Mouse (Mus musculus) gastrocnemius, postnatal 10 days (tissue): ENCODE results near the gene Foxf1. TPM values are rescaled to one million over a fixed set of nuclear protein-coding genes. Genes with fewer than 3 reads are reported as not detected.

Experiments
- DNase-seq: peaks from one replicate; pipeline ENCODE4 v3.0.0; 2021; ENCODE audit warnings: mixed read lengths
- total RNA-seq, 2 experiments: library from RNA; stranded (reverse); gene quantifications; 2 replicates each; pipeline ENCODE4 v1.2.3; 2021

Foxf1 gene
- total RNA-seq, 2 experiments from 2014 or later: 0.16 to 0.27 TPM

- no peak for DNase-seq
Measured at GRCm38 (mm10) chr8:121082218-121083092, 1.7 kb upstream of the Foxf1 start.

DNA sequence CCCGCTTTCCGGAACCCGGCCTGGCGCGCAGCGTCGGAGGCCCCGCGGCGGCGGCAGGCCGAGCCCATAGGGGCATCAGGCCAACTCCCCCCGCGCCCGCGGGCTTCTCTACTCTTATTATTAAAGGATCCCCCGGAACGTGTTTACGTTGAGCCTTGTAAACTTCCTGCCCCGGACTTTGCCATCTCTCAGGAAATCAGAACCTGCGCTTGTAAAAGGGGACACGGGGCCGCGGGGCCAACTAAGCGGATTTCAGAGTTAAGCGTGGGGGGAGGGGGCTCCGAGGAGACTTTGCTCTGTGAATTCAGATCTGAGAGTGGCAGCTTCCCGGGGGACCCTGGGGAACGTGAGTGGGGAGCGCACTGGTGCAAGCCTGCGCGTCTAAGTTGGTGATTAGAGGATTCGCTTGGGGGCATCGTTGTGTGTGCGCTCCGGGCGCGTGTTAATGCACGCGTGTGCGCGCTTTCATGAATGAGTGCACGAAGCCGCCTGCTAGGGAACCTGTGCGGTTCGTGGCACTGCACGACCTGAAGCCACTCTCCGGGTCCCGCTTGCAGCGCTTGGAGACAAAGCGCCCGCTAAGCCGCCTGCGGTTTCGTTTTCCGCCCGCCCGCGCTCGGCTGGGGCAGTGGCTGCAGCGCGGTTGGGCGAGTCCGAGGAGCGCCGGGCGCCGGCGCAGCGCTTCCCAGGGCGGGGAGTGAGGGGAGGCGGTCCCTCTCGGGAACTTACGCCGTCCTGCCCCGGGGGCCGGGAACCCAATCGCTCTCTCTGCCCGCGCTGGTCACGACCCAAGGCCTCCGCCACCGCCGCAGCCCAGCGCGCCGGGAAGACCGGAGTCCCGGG, 872 bp upstream of the Foxf1 start:
- peak; percentile 75 for DNase-seq

GRCm38 (mm10) chr8:121083936-121084209, 313 bp upstream of the Foxf1 start:
- no peak for DNase-seq

GRCm38 (mm10) chr8:121085011-121085410, 825 bp downstream of the Foxf1 start:
- no peak for DNase-seq

DNA sequence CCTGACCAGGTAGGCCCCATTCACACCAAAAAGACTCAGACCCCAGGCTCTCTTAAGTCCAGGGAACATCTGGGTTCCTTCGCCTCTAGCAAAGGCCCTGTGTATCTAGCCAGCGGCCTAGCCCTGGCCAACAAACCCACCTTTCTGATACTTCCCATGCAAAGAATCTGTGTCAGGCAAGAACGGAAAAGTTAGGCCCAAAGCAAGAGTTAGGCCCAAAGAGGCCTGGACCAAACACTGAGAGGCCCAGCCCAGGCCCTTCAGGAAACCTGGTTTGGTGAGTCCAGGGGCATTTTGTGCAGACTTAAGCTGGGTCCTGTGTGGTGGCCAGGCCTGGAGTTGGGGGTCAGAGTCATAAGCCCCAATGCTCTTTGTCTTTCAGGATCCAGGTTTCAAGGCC, 1.4 kb downstream of the Foxf1 start:
- DNase-seq: no peak

DNA sequence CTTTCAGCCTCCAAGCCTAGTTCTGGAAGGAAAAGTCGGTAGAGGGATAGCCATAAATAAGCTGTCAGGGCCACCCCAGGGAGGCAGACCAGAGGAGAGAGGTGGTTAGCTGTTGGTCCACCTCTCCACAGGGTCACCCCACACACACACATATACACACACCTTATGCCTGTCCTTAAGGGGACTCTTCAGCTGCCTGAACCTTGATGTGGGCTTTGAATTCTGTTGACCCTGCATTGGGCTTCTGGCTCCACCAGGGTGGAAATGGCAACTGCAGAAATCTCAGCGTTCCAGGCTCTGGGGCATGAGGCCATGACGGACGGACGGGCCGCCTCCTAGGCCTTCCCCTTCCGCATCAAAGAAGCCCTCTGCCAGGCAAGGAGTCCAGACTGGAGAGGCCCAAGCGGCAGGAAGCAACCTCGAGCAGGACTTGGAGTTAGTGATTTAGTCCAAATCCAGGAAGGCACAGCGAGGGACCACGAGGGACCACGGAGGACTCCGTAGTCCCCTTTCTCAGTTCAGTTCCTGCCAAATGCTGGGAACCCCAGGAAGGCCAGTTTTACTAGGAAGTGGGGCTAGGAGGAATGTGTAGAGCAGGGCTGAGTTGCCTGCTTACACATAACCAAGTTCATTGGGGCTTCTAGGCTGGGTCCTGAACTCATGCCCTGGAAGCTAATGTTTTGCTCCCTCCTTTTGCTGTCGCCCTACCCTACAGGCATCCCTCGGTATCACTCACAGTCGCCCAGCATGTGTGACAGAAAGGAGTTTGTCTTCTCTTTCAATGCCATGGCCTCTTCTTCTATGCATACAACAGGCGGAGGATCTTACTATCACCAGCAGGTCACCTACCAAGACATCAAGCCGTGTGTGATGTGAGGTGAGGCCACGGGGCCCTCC, 2.1 kb downstream of the Foxf1 start:
- no peak for DNase-seq

DNA sequence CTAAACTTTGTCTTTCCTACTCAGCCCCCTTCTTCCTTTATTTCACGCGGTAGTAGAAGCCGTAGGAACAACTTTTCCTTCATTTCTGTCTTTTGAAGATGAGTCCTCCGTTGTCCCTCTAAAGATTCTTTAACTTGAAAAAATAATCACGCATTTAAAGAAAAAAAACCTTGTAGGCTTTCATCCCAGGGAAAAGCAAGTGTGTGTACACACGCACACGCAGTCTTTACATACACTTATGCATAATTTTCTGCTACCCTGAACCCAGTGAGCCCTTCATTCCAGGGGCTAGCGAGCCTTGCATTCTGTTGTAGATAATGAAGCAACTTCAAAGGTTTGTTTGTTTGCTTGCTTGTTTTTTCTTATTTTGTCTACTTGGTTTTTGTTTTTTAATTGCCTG, 4.1 kb downstream of the Foxf1 start:
- DNase-seq: no peak

DNA sequence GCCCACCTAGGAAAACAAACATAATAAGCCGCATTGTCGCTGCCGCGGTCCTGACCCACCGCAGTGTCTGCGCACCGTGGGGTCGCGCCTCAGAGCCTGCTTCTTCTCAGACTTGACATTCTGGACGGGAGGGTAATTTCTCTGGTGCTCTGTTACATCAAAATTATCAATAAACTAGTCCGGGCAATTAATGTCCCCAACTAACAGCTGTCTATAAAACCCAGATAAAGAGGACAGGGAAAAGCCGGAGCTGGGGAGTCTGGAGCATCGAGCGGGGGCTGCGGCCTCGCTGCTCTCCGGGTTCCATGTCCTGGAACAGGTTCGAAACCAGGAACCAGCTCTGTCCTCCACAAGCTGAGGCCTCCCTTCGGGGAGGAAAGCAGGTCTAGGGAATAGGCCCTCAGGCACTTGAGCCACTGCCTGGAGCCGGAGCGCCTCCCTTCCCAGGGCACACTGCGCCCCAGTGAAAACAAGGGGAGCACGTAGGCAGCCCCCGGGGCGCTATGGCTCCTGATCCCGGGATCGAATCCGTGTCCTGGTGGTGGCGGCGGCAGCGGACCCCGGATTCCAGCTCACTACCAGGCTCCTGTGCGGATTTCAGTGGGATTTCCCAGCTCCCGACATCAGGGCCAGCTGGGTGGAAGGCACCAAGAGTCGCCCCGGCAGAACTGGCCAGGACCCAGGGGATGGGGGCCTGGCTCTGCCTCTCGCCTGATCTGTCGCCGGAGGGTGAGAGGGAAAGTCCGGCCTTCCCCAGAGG, 4.9 kb downstream of the Foxf1 start:
- no peak for DNase-seq

- DNase-seq: no peak
Measured at GRCm38 (mm10) chr8:121089631-121090380, 5.6 kb downstream of the Foxf1 start.

DNA sequence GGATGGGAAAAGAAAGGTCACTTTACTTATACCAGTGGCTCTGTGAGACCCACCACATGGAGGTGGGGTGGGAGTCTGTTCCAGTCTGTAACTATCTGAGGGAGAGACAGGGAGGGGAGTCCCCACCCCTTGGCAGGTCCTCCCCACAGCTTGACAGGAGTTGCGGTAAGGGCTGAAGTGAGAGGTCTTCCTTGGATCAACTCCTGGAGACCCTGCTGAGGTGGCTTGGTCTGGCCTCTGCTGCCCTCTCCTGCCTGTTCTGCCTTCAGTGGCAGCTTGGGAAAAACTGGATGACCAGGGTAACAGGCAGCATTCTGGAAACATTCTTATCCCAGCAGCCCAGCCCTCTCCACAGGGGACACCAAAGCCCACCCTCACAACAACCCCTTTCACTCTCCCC, 6.5 kb downstream of the Foxf1 start:
- DNase-seq: no peak

DNA sequence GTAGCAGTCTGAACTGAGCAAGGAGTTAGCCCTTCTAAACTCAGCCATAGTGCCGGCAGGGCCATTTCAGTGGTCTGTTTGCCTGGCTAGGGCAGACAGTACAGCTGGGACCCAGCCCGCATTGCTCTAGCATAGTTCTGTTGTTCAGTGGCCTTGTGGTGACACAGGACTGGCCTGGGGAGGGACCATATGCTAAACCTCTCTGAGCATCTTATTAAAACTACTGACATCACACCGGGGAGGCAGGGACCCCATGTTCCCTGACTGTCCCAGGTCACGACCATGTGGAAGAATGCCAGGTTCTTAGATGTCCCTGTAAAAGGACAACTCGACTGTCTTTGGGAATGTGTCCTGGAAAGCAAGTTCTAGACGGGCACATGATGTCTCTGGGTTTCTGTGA, 8.0 kb downstream of the Foxf1 start:
- no peak for DNase-seq

GRCm38 (mm10) chr8:121092627-121093026, 8.4 kb downstream of the Foxf1 start:
- peak; percentile 91 for DNase-seq

DNA sequence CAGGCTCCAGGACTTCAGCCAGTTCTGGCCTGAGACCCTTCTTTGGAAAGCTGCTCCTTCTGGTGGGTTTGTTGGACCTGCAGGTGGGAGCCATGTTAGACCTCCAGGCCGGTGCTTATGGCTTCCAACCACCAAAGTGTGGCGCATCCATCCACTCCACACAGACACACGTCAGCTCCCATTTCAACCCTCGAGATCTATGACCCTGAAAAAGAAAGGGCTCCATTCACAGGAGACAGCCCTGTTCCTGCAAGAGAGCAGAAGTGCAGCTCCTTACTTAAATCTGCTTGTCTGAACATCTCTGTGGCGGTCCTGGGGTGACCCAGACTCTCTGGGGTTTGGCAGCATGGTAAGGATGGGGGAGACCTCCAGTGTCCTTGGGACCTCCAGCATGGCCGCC, 9.3 kb downstream of the Foxf1 start:
- DNase-seq: no peak

DNA sequence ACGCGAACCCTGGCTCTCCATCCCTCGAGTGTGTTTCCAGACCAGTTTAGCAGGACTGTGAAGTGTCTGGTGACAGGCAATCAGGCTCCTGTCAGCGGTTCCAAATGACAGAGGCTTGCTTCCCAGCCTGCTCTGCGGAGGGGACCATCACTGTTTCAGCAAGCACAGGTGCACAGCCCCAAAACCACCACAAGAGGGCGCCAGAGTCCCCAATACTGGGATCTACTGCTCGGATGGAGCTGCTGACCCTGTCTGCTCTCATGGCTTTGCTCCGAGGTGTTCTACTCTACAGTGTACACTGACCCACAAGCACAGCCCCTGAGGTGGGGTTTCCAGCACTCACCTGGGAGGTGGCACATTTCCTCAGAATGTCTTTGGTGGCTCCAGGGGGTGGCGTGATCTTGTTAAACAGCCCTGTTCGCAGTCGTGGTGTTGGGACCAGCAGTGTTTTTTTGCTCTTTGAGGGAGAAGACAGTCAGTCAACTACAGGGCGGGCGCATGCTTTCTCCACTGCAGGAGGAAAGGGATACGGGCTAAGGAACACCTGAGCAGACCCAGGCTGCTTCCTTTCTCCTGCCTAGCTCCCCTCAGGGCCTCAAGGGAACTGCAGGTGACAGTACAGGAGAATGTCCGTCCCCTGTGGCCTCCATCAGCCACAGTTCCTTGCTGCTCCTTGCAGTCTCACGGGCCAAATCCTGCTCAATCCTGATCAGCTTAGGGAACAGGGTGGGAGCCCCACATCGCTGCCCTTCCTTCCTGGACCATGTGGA, 20.0 kb downstream of the Foxf1 start:
- peak; percentile 86 for DNase-seq

GRCm38 (mm10) chr8:121107668-121108656, 23.8 kb downstream of the Foxf1 start, which contains the start of gene Mthfsd:
TSS of gene Mthfsd (minus strand) at chr8:121108392.
- peak; percentile 99 for DNase-seq

DNA sequence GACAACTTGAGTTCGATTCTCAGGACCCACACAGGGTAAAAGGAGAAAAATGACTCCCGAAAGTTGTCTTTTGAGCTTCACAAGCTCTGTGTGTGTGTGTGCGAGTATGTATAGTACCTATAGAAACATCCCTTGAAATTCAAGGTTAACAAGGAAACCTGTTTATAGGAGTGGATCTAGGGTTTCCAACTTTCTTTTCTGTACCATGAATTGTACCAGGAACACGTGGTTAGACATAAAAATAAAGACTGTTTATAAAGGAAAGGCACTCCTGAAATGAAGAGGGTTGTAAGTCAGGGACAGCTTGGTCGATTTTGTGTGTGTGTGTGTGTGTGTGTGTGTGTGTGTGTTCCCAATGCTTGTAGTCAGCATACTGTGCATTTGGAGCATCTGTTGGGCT, 24.5 kb downstream of the Foxf1 start:
- DNase-seq: no peak

DNA sequence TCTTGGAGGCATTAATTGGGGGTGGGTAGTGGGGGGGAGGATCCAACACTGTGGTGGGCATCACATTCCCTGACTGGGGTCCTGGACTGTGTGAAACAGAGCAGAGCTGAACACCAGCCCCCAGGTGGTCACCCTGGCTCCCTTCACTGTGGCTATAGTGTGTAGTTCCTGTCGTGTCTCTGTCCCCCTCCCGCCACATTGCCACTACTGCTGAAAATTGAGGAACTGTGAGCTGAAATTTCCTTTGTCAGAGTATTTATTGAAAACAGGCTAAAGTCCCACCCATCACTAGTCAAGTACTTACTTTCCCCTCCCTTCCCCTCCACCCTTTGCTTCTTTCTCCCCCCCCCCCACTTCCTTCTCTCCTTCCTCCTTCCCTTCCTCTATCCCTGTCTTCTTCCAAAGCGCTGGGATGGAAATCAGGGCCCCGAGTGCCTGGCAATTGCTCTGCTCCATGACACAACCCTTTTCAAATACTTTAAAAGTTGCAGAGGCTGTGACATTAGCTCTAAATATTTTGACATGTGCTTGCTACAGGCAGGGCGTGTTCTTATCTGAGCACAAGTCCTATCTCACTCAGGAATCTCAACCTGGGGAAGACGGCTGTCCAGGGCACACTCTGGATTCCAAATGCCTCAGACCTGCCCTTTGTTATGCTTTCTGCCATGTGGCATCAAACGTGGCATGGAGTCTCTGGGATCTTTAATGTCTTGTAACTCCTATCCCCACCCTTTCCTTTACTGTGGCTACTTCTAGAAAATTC, 27.1 kb downstream of the Foxf1 start:
- no peak for DNase-seq

- DNase-seq: peak; percentile 94
Measured at GRCm38 (mm10) chr8:121113261-121113660, 29.1 kb downstream of the Foxf1 start.
